Mouse (Mus musculus) cerebellum, postnatal 25 days (tissue): ENCODE measurements around the gene Ptpn22.
"Not testable (repeated sequence)": the region's sequence is repeated elsewhere in the genome, so short reads cannot be mapped to it uniquely, and the experiment has no call there.

Source experiments
- DNase-seq, 2 experiments: peaks; one replicate each; pipeline ENCODE4 v3.0.0; 2021; ENCODE audit warnings: mixed read lengths in 2 of 2

Ptpn22 gene

DNA sequence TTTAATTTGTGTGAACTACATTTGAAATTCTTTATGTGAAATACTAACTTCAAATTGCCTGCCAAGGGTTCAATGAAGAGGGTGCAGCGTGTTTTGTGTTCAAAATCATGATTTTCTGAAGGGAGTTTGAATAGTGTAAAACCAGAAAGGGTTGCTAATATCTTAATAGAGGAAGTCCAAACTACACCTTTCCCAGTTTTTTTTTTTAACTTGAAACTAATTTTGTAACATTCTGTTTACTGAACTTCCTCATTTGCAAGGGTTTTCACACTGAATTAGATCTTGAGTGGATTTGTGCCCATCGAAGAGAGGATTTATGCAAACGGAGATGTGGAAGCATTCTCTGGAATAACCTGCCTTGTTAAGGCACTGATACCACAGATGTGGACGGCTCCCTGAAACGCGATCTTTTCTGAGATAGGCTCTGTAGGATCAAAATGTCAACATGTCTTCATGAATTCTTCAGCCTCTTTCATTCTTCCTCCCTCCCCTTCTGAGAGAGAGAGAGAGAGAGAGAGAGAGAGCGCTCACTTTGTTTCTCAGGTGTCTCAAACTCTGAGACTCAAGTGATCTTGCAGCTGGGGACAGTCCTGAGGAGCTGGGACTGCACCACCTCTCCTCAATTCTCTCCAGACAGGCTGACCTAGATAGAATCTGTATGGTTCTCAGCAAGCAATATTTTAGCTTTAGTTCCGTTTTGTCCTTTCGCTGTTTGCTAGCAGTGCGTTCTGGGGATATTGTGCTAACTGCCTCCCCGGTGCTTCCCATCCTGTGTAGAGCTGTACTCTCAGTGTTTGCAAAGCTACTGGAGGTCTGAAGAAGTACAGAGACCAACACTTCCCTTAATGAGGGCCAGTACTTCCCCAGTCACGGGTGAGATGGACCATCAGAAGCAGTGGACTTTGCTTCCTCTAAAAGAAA lies at the start of gene Ptpn22:
Ptpn22 (plus strand) TSS at position 915 of the 921 bp plus-strand sequence.
- peak in 1 of 2 experiments; percentile 20 for DNase-seq

DNA sequence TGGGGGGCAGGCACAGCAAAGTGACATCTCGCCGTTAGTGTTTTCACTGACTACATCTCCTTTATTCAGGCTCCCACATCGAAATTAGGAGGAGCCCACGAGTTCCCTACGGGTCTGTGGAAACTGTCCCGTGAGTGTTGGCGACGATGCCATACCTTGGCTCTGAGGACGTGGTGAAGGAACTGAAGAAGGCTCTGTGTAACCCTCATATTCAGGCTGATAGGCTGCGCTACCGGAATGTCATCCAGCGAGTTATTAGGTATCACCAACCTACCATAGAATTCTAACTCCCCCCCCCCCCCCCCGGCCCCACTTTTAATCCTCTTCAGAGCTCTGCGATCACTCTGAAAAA lies 49.8 kb upstream of the Ptpn22 start:
- DNase-seq: no peak

DNA sequence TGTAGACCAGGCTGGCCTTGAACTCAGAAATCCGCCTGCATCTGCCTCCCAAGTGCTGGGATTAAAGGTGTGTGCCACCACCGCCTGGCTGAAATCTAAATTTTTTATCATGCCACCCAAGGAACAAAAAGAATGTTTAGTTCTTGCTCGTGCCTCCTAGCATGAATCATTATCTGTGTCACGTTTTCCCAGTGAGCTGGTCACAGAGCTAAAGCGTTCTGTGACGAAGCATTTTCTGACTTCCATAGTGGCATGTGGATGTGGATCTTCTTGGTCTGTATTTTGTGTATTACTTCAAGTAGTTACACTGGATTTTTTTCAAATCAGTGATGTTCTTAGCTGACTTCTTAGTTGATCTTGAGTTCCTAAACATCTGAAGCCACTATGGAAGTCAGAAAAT lies 48.6 kb upstream of the Ptpn22 start:
- DNase-seq: no peak

DNA sequence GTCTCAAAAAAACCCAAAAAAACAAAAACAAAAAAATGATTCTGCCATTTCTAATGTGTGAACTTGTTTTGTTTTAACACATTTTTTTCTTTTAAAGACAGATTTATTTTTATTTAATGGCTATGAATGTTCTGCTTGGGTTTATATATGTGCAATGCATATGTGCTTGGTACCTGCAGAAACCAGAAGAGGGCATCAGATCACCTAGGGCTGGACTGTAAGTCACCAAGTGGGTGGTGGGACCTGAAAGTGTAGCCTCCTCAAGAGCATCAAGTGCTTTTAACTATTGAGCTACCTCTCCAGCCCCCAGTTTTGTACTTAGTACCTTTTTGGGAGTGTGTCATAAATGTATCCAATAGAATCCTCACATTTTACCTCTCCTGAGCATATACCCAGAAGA lies 32.0 kb upstream of the Ptpn22 start:
- no peak for DNase-seq

DNA sequence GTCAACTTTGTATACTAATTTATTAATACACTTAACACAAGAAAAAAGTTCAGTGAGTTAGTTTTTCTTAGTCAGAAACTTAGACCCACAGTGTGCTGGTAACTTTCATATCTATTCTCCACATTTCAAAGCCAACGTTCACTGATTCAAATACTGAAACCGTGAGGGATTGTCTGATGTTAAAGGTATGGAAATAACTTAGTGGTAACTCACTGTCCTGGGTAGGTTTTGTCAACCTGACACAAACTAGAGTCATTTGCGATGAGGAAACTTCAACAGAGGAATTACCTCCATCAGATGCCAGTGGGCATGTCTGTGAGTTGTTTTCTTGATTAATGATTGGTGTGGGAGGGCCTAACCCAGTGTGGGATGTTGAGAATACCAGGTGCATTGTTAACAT lies 30.6 kb upstream of the Ptpn22 start:
- DNase-seq: no peak

DNA sequence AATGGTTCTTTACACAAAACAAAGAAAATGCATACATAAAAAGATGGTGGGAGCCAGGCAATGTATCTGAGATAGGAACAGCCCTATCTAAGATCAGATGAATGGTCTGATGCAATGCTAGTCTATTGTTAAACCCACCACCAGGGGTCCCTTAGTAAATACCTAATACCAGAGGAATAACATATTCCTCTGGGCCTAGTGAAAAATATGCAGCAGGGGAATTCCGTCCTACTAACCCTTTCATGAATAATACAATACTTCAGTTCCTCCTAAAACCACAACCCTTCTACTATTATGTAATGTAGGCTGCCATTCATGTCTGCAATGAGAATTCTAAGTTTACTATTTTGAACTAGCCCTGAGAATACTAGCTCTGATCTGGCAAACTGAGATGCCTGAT lies 28.9 kb upstream of the Ptpn22 start:
- not testable (repeated sequence) for DNase-seq

DNA sequence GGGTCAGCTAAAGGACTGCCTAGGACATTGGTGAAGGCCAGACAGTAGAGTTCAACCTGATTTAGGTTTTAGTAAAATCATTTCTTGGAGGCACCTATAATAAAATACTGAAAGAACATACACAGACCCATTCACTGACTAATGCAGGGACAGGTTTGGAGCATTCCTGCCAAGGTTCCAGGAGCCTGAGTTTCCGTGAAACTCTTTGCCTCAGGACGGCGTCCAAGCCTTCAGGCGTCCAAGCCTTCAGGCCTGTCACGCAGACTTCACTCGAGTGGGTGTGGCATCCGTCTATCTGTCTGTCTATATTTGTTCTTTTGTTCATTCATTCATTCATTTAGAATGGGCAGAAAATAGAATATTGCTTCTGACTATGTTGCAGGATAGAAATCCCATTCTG lies 28.4 kb upstream of the Ptpn22 start:
- DNase-seq: peak; percentile 39 to 69

DNA sequence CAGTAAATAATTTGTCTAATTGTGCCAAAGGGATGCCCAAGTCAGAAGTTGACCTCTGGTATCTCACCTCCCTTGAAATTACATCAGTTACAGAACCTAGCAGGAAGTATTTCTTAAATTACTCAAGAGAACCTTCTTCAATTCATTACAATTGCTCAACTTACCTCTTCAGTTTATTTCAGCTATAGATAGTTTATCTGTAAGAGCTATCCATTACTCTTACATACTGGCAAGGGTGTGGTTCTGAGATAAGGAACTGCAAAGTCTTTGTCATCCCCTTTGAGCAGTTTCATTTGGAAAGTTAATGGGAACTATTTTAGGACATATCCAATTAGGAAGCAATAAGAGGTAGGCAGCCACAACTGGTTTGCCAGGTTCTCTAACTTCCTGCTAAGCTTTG lies 27.2 kb upstream of the Ptpn22 start, which contains the start of gene Bcl2l15:
Bcl2l15 (plus strand) TSS at position 176 of the 400 bp plus-strand sequence.
- DNase-seq: no peak

DNA sequence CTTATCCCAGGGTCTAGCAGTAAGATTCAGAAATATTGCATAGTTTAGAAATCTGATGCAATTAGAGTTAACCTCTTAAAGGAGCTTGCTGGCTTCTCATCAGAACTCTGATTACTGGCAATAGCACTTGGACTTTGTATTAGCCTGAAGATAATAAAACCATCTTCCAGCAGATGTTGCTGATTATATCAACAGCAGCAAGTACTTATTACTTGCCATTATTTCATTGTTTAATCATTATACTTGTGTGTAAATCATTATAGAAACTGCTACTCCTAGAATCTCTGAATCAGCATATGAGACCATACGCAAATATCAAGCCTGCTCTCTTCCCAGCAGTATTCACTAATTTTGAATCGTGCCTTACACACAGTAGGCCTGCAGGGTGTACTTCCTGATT lies 25.6 kb upstream of the Ptpn22 start:
- DNase-seq: no peak

DNA sequence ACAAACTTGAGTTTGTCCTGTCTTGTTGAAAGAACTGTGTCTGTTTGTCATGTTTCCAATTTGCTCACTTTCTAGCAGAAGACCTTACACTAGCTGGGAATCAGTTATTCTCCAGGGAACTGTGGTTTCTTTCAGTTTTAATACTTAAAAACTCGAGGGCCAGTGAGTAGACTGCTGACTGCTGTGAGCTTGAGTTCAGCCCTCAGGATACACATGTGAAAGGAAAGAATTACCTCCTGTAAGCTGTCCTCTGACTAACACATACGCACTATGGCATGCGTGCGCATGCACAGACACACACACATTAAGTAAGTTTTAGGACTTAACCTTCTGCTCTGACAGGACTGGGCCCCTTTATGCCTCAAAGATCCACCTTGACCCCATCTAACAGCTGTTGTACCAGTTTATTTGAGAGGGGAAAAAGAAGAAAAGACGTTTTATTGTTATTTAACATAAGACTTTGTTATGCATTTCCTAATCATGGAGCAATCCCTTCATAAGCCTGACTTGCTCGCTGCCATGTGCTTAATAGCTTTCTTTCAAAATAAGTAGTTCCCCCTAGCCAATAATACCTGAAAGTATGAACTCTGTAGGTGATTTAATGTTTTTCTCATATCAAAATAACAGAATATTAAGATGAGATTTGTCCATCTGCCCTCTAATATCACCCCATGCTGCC lies 24.2 kb upstream of the Ptpn22 start:
- DNase-seq: no peak

DNA sequence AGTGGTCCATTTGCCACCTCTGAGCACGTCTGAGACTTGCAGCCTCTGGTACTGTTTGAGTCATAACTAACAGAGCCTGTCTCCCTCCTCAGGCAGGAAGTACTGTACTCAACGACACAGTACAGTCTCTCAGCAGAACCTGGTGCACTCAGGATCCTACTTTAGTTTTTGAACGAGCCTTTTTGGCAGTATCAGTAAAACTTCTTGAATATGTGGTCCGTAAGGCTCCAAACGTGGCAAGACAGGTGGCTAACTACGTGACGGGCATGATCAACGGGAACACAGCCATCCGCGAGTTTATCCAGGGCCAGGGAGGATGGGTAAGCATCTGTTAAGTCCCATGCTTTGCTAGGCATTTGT lies 23.7 kb upstream of the Ptpn22 start:
- DNase-seq: peak; percentile 68 to 69

DNA sequence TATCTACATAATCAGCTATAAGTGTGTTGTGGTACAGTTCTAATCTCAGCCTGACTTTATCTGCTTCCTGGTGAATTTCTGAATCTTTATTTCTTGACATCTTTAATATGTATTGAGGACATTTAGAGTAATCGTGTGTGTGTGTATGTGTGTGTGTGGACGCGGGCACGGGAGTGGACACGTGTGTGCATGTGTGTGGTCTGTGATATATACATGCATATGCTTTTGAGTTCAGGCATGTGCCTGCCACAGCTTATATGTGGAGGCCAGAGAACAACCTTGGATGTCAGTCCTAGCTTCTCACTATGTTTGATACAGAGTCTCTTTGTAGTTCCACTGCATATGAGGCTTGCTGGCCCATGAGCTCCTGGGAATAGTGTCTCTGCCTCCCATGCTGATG lies 23.1 kb upstream of the Ptpn22 start:
- DNase-seq: no peak

DNA sequence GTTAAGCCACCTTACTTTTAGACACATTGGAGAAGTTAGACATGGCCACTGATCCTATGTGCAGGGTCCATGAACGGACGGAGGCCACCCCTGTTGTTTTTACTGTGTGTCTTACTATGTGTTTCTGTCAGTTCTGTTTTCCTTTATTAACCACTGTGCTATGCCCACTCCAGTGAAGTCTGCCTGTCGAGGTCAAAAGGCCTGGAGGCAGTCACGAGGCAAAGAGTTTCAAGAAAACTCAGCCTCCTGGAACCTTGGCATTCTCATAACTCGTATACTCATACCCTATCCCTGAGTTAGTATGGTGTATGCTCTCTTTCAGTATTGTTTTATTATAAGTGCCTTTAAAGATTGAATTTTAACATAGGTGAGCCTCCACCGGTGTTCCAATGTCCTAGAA lies 19.9 kb upstream of the Ptpn22 start:
- DNase-seq: no peak

DNA sequence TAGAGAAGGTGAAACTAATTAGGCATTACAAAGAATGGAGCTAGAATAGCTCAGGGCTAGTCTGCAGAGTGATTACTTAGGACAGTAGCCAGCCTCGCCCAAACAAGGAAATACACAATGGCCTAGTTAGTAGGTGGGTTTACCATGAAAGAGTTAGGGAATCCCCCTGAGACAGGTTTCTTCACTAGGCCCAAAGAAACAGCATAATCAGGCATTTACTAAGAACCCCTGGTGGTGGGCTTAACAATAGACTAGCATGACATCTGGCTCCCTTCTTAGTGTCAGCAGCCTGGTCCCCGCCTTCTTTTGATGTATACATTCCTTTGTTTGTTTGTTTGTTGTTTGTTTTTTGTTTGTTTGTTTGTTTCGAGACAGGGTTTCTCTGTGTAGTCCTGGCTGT lies 19.4 kb upstream of the Ptpn22 start:
- not testable (repeated sequence) for DNase-seq

DNA sequence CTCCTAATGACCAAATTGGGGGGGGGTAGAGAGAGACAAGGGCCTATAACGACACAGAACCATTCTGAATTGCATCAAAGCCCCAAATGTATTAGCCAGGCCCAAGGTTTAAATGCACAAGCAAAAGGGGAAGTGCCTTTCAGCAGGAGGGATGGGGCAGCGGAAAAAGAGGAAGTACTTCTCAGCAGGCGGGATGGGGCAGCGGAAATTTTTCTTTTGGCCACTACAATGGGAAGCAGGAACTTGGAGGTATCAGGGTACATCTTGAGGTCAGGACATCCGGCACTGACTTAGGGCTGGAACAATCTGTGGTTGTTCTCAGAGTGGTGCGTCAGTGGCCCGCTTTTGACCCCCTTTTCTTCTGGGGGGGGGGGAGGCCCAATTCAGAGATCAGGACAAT lies 18.6 kb upstream of the Ptpn22 start:
- not testable (repeated sequence) for DNase-seq

DNA sequence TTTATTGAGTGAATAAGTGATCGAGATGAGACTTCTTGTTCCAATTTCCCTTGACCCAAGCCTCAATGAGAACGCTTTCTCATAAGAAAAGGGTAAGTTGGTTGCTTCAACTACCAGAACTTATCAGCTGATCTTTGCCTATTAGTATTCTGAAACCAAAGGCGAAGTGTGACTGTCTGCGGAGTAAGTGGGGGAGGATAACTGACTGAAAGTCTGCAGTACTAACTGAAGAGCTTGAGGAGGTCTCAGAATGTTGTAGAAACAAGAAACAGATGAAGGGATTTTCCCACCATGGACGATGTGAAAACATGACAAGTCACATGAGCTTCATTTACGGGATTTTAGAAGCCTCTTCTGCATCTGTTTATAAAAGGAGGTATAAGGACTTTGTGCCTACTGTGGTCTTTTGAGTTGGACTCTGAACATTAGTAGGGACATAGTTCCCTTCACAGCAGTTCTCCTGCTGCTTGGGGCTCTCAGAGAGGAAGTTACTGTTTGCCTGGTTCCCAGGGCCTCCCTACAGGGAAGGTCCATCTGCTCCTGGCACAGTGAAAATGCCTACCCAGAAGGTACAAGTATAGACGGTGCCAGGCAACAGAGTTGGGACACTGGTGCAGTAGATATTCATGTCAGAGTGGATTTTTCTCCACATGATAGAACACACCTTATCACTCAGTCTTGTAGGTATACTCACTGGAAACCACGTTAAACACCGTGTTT lies 8.8 kb upstream of the Ptpn22 start:
- peak; percentile 89 to 90 for DNase-seq

DNA sequence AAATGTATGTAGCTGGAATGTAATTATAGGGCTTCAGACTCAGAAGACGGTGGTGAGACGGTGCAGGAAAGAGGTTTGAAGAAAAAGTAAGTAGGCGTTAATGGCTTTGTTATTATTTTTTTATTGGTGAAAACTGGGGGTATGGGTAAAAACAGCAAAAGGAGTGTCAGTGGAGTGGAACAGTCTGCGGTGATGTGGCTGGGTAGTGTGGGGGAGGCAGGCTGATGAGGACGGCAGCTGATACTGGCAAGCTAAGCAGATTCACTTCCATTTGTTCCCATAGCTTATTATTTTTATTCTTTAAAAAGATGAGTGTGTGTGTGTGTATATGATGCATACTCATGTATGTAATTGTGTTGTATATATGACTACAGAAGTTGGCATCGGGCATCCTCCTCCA lies 8.1 kb upstream of the Ptpn22 start:
- peak in 1 of 2 experiments; percentile 61 for DNase-seq

DNA sequence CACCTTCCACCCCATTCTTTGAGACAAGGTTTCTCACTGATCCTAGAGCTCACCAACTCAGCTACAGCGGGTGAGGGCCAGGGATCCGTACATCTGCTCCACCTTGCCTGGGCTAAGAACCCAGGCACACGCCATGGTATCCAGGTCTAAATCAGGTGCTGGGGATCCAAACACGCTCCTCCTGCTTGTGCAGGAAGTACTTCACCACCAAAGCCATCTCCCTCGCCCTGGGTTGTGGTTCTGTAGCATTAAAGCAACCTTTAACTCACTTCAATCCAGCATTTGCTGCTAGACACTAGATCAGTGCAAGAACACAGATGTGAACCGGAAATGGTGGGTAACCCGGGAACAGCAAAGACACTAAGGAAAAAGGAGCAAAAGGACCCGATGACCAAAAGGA lies 7.7 kb upstream of the Ptpn22 start:
- peak; percentile 66 to 73 for DNase-seq

DNA sequence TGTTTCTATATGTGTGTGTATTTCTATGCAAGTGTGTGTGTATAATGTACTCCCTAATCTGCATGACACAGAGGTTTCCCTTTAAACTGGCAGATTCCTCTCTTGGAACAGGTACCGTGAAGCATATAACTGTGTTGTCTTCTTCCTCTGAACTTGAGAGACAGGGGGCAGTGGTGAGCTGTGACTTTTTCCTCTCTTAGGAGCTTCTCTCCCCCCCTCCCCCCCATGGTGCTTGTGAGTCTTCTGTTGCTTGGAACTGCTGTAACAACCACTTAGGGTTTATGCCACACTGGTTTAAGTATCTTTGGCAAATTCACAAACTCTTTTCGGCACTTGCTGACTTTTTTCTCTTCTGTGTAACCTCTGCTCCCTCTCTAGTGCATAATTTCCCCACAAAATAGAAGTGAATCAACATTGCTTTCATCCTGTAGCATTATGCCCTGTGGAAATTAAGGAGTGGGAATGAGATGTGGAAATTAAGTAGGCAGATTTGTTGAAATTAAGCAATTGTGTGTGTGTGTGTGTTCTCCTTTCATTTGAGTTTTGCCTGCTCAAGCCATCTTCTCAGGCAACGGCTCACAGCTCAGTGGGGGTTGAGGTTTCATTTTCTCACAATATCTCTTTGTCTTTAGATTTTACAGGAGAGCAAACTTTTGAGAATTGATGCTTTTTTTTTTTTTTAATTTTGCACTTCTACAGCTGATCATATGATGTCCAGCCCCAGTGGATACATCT lies 6.9 kb upstream of the Ptpn22 start:
- peak; percentile 78 to 92 for DNase-seq

DNA sequence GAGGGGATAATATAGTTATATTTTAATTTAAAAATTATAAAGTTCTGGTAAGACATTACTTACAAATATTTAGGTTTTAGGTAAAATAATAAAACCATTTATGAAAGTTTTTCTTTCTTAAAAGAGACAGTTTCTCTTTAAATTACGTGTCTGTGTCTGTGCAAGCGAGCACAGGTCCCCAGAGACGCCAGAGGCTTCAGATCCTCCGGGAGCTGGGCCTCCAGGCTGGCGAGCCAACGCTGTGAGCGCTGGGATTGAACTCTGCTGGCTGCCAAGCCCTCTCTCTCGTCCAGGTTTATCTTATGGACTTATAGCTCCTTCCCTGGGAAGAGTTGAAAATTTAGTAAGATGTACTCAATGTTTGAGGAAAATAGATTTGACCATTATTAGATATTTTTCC lies 5.8 kb upstream of the Ptpn22 start:
- peak; percentile 71 to 76 for DNase-seq

DNA sequence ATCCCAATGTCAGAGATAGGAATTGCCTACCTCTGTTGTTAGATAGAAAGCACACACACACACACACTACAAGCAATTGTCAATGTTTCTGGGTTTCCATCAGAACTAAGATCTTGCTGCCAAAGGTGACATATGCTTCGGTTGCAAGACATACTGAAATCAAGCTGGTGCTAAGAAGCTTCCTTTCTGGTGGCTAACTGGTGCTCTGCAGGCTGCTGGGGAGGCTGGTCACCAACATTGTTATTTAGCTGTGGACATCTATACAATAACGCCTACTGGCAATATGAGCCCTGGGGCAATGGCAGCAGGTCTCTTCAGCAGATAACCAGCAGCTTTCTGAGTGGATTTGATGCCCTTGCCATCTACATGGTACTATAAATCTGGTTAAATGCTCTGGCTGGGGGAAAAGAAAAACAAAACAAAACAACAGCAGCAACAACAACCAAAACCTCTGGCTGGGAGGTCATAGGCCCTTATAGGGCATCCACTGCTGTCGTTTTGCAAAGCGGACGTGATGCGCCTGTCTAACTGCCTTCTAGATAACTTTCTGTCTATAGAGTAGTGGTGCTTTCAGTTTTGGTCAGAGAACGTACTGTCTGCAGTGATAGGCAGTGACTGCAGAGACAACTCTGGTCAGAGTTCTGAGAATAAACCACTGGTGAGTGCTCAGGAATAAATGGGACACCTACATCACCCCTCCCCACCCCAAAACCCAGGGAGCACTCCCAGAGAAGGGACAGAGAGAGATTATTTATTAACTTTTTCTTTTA lies 2.4 kb upstream of the Ptpn22 start:
- DNase-seq: peak; percentile 52 to 59

DNA sequence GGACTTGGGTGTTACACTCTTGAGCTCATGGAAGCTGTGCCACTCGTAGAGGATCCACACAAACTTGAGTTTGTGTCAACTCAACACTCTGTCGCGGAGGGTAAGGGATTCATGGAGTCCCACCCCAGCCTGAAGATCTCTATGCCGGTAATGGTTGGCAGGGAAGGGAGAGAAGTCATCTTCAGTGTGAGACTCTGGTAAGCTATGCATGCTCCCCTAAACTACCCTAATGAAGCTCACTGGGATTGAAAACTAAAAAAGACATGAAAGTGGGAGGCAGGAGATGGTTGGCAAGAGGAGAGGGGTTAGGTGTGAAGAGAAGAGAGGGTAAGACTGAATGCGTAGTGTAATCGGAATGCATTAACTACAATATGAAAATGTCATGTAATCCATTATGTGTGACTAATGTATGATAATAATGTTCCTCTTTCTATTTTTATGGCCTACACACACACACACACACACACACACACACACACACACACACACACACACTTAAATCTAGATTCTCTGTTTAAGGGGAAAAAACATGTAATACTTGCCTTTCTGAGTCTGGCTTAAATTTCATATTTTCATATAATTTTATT lies 1.5 kb upstream of the Ptpn22 start:
- no peak for DNase-seq
